Mouse (Mus musculus): ENCODE measurements around the gene Ppp2r1b.

DNA sequence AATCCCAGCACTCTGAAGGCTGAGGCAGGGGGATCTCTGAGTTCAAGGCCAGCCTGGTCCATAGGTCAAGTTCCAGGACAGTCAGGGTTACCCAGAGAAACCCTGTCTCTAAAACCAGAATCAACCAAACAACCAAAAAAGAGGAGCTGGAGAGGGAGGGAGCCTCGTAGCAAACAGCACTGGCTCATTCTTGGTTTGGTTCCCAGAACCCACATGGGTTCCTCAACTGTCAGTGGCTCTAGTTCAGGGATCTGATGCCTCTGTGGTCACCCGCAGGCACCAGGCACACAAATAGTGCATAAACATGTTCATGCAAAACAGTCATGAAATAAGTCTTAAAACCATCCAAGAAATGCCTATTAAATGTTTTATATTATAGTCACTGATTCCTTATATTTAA, 23.1 kb downstream of the Ppp2r1b start:
- no peak for TF ChIP-seq POLR2A (IDR thresholded peaks at IDR 0.05; ENCODE audit: borderline replicate concordance, extremely low read depth, low read depth, low read length)
- TF ChIP-seq CTCF (IDR thresholded peaks at IDR 0.05; ENCODE audit: insufficient read depth, low read length), result no peak
